Mouse (Mus musculus) gastrocnemius, postnatal 10 days (tissue): ENCODE results near the gene Wdr44. TPM values are rescaled to one million over a fixed set of nuclear protein-coding genes. Genes with fewer than 3 reads are reported as not detected.
"Not testable (repeated sequence)": the region's sequence is repeated elsewhere in the genome, so short reads cannot be mapped to it uniquely, and the experiment has no call there.

ENCODE experiments used
- DNase-seq: peaks from one replicate; pipeline ENCODE4 v3.0.0; 2021; ENCODE audit warnings: mixed read lengths
- total RNA-seq, 2 experiments: library from RNA; stranded (reverse); gene quantifications; 2 replicates each; pipeline ENCODE4 v1.2.3; 2021

The Wdr44 gene
- total RNA-seq, 2 experiments from 2014 or later: 10.1 to 13.3 TPM

DNA sequence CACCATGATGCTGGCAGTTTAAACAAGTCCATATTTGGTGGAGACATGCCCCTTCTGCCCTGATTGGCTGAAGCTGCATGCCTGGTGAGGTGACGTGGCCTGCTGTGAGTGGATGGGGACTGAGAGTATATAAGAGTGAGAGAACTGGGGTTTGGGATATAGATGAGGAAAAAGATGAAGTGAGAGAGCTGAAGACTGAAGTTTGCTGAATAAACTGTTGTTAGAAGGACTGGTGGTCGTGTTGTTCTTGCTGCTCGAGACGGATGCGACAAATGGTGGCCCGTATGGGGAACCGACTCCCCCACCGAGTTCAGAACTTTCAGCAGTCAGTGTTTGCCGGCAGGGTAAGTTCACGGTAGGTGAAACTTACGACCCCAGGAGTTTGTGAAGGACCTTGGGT, 140.9 kb downstream of the Wdr44 start:
- DNase-seq: not testable (repeated sequence)

- no peak for DNase-seq
Measured at GRCm38 (mm10) chrX:23840921-23841320, 148.1 kb downstream of the Wdr44 start.

Other genes with a start within 250 kb of the Wdr44 start
- not detected for gene Gm4907, start 189.5 kb downstream of the Wdr44 start, total RNA-seq